Mouse (Mus musculus): ENCODE measurements around the gene Zbtb16. TPM values are rescaled to one million over a fixed set of nuclear protein-coding genes. Genes with fewer than 3 reads are reported as not detected.

The Zbtb16 gene
- polyA plus RNA-seq, 1 experiment = 4.1 TPM

DNA sequence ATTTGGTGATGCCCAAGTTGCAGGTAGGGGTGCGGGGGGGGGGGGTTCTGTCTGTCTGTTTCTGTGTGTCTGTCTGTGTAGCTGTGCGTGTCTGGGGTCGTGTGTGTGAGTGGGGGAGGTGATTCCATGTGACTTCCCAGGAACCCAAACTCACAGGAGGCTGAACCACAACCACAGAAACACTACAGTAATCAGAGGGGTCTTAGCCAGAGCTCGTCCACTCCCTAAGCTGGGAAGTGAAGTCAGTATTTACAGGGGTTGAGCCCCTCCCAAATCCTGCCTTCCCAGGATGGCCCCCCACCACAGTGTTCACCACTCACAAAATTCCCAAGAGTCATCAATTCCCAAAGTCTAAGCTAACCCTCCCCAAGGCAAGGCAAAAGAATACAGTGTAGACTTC, 18.1 kb downstream of the Zbtb16 start:
- Histone ChIP-seq H3K36me3 (ENCODE audit: control insufficient read depth, insufficient read depth, low read length) (no peaks in the 10 kb centered on the region), H3K27me3 (ENCODE audit: control insufficient read depth, insufficient read depth, low read length) (no peaks in the 10 kb centered on the region), H3K4me3 (ENCODE audit: control insufficient read depth, insufficient read depth, low read length) (no peak overlapping the region), H3K4me1 (replicated peaks; ENCODE audit: control insufficient read depth, insufficient read depth, low read length) (peaks cover 13% of the 10 kb centered on the region), H3K27ac (ENCODE audit: control insufficient read depth, insufficient read depth, low read length) (no peak overlapping the region)
- 57% methylated on average over 4 of the region's 4 CpGs for WGBS
- DNase-seq = no peak
- TF ChIP-seq POLR2A (IDR thresholded peaks at IDR 0.05; ENCODE audit: control insufficient read depth, extremely low read depth, insufficient read depth, low read length, poor library complexity) = no peak
- TF ChIP-seq CTCF (IDR thresholded peaks at IDR 0.05; ENCODE audit: borderline replicate concordance, control insufficient read depth, extremely low read depth, insufficient read depth, low read length, poor library complexity) = no peak

DNA sequence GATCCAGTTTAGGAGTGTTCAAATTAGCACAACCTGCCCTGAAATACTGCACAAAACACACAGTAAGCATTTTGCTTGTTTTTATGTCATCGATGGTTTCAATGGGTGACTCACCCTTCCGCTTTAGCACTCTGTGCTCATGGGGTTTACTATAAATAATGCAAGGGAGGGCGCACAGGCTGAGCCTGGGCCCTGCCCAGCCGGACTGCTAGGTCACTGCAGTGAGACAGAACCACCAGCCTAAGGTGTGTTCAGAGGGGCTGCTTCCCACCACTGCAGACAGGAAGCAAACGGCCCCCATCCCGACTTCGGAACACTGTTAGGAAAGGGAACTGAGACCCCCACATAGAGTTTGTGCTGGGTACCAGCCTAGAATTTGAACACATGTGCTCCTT, 18.6 kb downstream of the Zbtb16 start:
- Histone ChIP-seq H3K27ac (ENCODE audit: control insufficient read depth, insufficient read depth, low read length) (no peak overlapping the region), H3K27me3 (ENCODE audit: control insufficient read depth, insufficient read depth, low read length) (no peaks in the 10 kb centered on the region), H3K4me1 (replicated peaks; ENCODE audit: control insufficient read depth, insufficient read depth, low read length) (peaks cover 13% of the 10 kb centered on the region), H3K36me3 (ENCODE audit: control insufficient read depth, insufficient read depth, low read length) (no peaks in the 10 kb centered on the region), H3K4me3 (ENCODE audit: control insufficient read depth, insufficient read depth, low read length) (no peak overlapping the region)
- no peak for DNase-seq
- 50% methylated on average over 7 of the region's 7 CpGs for WGBS
- no peak for TF ChIP-seq POLR2A (IDR thresholded peaks at IDR 0.05; ENCODE audit: control insufficient read depth, extremely low read depth, insufficient read depth, low read length, poor library complexity)
- no peak for TF ChIP-seq CTCF (IDR thresholded peaks at IDR 0.05; ENCODE audit: borderline replicate concordance, control insufficient read depth, extremely low read depth, insufficient read depth, low read length, poor library complexity)

DNA sequence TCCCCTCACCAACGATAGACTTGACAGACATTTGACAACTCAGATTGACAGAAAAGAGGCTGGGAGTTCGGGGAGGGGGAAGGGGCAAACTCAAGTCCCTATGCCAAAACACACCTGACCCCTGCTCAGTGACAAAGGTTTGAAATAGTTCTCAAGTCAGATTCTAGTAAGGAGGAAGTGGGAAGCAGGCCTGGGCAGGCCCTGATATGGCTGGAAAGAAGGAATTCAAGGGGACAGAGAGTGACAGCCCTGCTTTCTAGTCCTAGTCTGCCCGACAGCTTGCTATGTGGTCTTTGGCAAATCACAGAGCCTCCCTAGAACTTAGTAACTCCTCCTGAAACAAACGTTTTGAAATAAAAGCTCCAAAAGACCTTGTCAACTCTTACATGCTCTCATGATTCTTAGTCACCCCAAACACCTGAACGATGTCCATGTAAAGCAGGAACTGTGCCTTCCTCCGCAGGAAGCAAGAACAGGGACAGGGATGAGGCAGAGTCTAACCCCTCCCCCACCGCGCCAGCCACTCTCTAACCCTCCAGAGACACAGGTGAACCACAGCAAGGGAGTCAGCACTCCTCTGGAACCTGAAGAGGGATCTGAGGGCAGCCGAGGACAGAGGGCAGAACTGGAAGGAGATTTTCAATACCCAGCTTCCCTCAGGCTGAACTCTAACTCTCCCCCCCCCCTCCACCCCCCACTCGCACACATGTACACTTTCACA, 19.2 kb downstream of the Zbtb16 start:
- Histone ChIP-seq H3K36me3 (ENCODE audit: control insufficient read depth, insufficient read depth, low read length) (no peaks in the 10 kb centered on the region), H3K27ac (ENCODE audit: control insufficient read depth, insufficient read depth, low read length) (no peak overlapping the region), H3K27me3 (ENCODE audit: control insufficient read depth, insufficient read depth, low read length) (no peaks in the 10 kb centered on the region), H3K4me1 (replicated peaks; ENCODE audit: control insufficient read depth, insufficient read depth, low read length) (peaks cover 11% of the 10 kb centered on the region), H3K4me3 (ENCODE audit: control insufficient read depth, insufficient read depth, low read length) (no peak overlapping the region)
- no peak for DNase-seq
- 31% methylated on average over 10 of the region's 10 CpGs for WGBS
- TF ChIP-seq CTCF (IDR thresholded peaks at IDR 0.05; ENCODE audit: borderline replicate concordance, control insufficient read depth, extremely low read depth, insufficient read depth, low read length, poor library complexity) (no peak), POLR2A (IDR thresholded peaks at IDR 0.05; ENCODE audit: control insufficient read depth, extremely low read depth, insufficient read depth, low read length, poor library complexity) (no peak)

DNA sequence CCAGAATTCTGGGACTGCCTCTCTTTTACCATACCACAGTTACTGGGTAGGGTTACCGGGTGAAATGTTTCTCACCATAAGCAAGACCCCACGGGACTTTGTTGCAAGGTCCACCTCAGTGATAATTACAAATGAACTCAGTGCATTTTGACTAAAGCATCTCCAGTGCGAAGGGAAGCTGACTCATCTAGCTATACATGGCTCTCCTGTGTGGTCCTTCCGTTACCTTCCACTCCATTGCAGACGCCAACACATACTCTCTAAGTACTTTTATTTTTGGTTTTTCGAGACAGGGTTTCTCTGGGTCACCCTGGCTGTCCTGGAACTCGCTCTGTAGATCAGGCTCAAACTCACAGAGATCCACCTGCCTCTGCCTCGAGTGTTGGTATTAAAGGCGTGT, 19.9 kb downstream of the Zbtb16 start:
- no peak overlapping the region for H3K27ac ChIP-seq (ENCODE audit: control insufficient read depth, insufficient read depth, low read length)
- 91% methylated on average over 9 of the region's 9 CpGs for whole genome bisulfite sequencing
- H3K27me3 ChIP-seq (ENCODE audit: control insufficient read depth, insufficient read depth, low read length) = no peaks in the 10 kb centered on the region
- H3K4me1 ChIP-seq (replicated peaks; ENCODE audit: control insufficient read depth, insufficient read depth, low read length) = peaks cover 5% of the 10 kb centered on the region
- TF ChIP-seq POLR2A (IDR thresholded peaks at IDR 0.05; ENCODE audit: control insufficient read depth, extremely low read depth, insufficient read depth, low read length, poor library complexity) (no peak), CTCF (IDR thresholded peaks at IDR 0.05; ENCODE audit: borderline replicate concordance, control insufficient read depth, extremely low read depth, insufficient read depth, low read length, poor library complexity) (no peak)
- DNase-seq = no peak
- no peaks in the 10 kb centered on the region for H3K36me3 ChIP-seq (ENCODE audit: control insufficient read depth, insufficient read depth, low read length)
- no peak overlapping the region for H3K4me3 ChIP-seq (ENCODE audit: control insufficient read depth, insufficient read depth, low read length)

DNA sequence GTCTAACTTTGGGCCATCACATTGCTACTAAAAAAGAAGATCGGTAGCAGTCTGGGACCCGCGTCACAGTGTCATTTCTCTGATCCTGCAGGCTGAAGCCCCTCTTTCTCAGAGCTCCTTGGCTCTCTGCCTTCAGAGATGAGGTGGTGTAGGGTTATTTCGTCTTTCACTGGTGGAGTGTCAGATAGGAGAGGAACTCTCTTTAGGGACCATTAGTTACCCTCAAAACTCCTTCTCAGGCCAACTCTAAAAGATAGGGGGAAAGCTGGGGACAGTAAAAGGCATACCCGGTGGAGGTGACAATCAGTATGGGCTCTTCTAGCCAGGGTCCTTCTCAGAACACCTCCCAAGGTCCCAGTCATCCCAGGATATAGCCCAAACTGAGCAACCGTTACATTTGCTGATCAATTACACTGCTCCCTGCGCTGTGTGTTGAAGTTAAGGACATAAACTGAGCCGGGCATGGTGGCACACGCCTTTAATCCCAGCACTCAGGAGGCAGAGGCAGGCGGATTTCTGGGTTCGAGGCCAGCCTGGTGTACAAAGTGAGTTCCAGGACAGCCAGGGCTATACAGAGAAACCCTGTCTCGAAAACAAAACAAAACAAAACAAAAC, 21.0 kb downstream of the Zbtb16 start:
- no peak for DNase-seq
- Histone ChIP-seq H3K27ac (ENCODE audit: control insufficient read depth, insufficient read depth, low read length) (no peak overlapping the region), H3K4me1 (replicated peaks; ENCODE audit: control insufficient read depth, insufficient read depth, low read length) (peaks cover 4% of the 10 kb centered on the region), H3K4me3 (ENCODE audit: control insufficient read depth, insufficient read depth, low read length) (no peak overlapping the region), H3K27me3 (ENCODE audit: control insufficient read depth, insufficient read depth, low read length) (no peaks in the 10 kb centered on the region), H3K36me3 (ENCODE audit: control insufficient read depth, insufficient read depth, low read length) (no peaks in the 10 kb centered on the region)
- WGBS = 70% methylated on average over 12 of the region's 12 CpGs
- TF ChIP-seq POLR2A (IDR thresholded peaks at IDR 0.05; ENCODE audit: control insufficient read depth, extremely low read depth, insufficient read depth, low read length, poor library complexity) = no peak
- TF ChIP-seq CTCF (IDR thresholded peaks at IDR 0.05; ENCODE audit: borderline replicate concordance, control insufficient read depth, extremely low read depth, insufficient read depth, low read length, poor library complexity) = no peak

DNA sequence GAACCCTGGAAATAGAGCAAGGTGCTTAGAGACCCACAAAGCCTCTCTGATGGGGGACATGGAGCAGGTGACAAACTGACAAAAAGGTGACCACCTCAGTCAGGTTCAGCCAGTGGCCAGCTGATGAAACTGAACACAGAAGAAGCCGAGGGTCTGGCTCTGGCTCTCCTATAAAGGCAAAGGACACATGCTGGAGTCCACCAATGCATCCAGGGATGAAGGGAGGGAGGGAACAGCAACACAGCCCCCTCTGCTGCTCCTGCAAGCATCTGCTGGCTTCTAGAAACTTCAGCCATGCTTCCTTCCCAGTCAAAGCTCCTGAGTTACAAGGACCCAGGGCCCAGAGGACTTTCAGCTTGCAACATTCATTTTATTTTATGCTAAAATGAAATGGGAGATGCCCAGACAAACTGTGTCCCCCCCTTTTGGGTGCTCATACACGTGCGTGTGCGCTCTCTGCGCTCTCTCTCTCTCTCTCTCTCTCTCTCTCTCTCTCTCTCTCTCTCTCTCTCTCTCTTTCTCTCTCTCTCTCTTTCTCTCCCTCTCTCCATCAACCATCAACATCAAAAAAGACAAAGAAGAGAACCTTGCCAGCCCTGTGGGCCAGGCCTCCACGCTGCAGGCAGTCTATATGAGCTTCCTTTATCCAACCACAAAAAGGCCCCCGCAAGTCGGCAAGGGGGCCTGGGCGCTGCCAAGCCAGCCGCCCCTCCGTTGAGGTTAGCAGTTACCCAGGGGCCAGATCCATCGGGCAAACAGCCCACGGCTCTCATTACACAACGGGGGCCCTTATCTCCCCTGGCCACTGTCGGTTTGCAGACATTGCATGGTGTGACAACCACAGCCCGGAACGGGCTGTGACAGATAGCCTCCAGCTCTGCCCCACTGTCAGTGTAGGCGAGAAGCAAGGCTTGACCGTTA, 21.8 kb downstream of the Zbtb16 start:
- no peak overlapping the region for H3K27ac ChIP-seq (ENCODE audit: control insufficient read depth, insufficient read depth, low read length)
- H3K4me3 ChIP-seq (ENCODE audit: control insufficient read depth, insufficient read depth, low read length) = no peak overlapping the region
- no peaks in the 10 kb centered on the region for H3K27me3 ChIP-seq (ENCODE audit: control insufficient read depth, insufficient read depth, low read length)
- H3K36me3 ChIP-seq (ENCODE audit: control insufficient read depth, insufficient read depth, low read length) = no peaks in the 10 kb centered on the region
- no peak for DNase-seq
- no peak for TF ChIP-seq CTCF (IDR thresholded peaks at IDR 0.05; ENCODE audit: borderline replicate concordance, control insufficient read depth, extremely low read depth, insufficient read depth, low read length, poor library complexity)
- TF ChIP-seq POLR2A (IDR thresholded peaks at IDR 0.05; ENCODE audit: control insufficient read depth, extremely low read depth, insufficient read depth, low read length, poor library complexity) = no peak
- 10% methylated on average over 19 of the region's 19 CpGs for WGBS
- peaks cover 4% of the 10 kb centered on the region for H3K4me1 ChIP-seq (replicated peaks; ENCODE audit: control insufficient read depth, insufficient read depth, low read length)

Data from thymus, adult 2 months (tissue).